Mouse (Mus musculus) liver, embryonic 14.5 days (tissue): Measurements from ENCODE around the gene Acox2.

Experiments
- CTCF ChIP-seq: IDR thresholded peaks from 2 replicates; pipeline ENCODE4 v1.5.1; 2016; ENCODE audit warnings: antibody characterized with exemption, low read depth, control low read depth
- EP300 ChIP-seq: IDR thresholded peaks from 2 replicates; pipeline ENCODE4 v1.6.1; 2016; ENCODE audit warnings: antibody characterized with exemption, low read depth

GRCm38 (mm10) chr14:8212996-8213395 lies 46.2 kb downstream of the Acox2 start:
- TF ChIP-seq CTCF (no peak), EP300 (no peak)
